Mouse (Mus musculus): ENCODE data around the gene Smagp. TPM values are rescaled to one million over a fixed set of nuclear protein-coding genes. Genes with fewer than 3 reads are reported as not detected.

Smagp gene
- polyA plus RNA-seq, 1 experiment from 2014 or later: 94.8 TPM

DNA sequence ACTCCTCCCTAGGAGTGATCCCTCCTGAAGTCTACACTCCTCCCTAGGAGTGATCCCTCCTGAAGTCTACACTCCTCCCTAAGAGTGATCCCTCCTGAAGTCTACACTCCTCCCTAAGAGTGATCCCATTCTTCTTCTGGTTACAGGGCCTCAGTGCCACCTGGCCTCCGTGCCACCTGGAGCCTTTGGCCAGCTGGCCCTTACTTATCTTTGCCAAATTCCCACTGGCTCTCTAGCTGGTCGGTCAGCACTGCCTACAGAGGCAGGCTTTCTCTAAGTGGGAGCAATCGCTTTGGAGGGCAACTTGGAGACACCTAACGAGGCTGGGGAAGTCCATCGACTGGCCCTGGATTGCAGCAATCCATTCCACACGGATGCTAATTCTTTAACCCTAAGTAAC lies 9.4 kb upstream of the Smagp start:
- ATAC-seq (ENCODE audit: low FRiP score, low TSS enrichment) (no peak), DNase-seq (ENCODE audit: low spot score) (no peak)
- Histone ChIP-seq H3K27me3 (ENCODE audit: control insufficient read depth, insufficient read depth, low read length) (no peaks in the 10 kb centered on the region), H3K36me3 (ENCODE audit: control insufficient read depth, insufficient read depth, low read length) (no peaks in the 10 kb centered on the region), H3K4me1 (replicated peaks; ENCODE audit: control insufficient read depth, insufficient read depth) (no peaks in the 10 kb centered on the region), H3K9ac (ENCODE audit: low read length) (no peak overlapping the region), H3K9me3 (ENCODE audit: control insufficient read depth, low read length) (no peaks in the 10 kb centered on the region), H3K4me2 (replicated peaks; ENCODE audit: low read depth) (no peak overlapping the region), H3K4me3 (ENCODE audit: low read depth, low read length) (no peak overlapping the region), H3K27ac (replicated peaks) (no peak overlapping the region)
- 71% methylated on average over 6 of the region's 6 CpGs for WGBS
- TF ChIP-seq EP300 (optimal IDR thresholded peaks at IDR 0.05) (no peak), CTCF (IDR thresholded peaks at IDR 0.05; ENCODE audit: low read depth) (no peak)

DNA sequence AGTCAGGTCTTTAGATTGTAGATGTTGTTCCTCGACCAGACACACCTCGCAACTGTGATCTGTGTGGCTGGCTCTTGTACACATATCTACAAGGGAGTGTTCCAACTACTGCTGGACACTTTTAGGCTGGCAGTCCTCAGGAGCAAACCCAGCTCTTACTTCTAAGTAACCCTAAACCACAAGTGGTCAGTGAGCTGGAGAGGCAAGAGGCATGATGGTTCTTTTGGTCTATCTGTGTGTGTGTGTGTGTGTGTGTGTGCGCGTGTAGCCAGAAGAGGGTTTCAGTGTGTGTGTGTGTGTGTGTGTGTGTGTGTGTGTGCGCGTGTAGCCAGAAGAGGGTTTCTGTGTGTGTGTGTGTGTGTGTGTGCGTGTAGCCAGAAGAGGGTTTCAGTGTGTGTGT lies 5.7 kb upstream of the Smagp start:
- Histone ChIP-seq H3K9ac (ENCODE audit: low read length) (no peak overlapping the region), H3K27ac (replicated peaks) (no peak overlapping the region), H3K36me3 (ENCODE audit: control insufficient read depth, insufficient read depth, low read length) (no peaks in the 10 kb centered on the region), H3K4me3 (ENCODE audit: low read depth, low read length) (no peak overlapping the region), H3K4me1 (replicated peaks; ENCODE audit: control insufficient read depth, insufficient read depth) (no peaks in the 10 kb centered on the region), H3K27me3 (ENCODE audit: control insufficient read depth, insufficient read depth, low read length) (no peaks in the 10 kb centered on the region), H3K9me3 (ENCODE audit: control insufficient read depth, low read length) (no peaks in the 10 kb centered on the region), H3K4me2 (replicated peaks; ENCODE audit: low read depth) (no peak overlapping the region)
- ATAC-seq (ENCODE audit: low FRiP score, low TSS enrichment) (no peak), DNase-seq (ENCODE audit: low spot score) (no peak)
- WGBS: 84% methylated on average over 7 of the region's 7 CpGs
- no peak for TF ChIP-seq CTCF (IDR thresholded peaks at IDR 0.05; ENCODE audit: low read depth)
- no peak for TF ChIP-seq EP300 (optimal IDR thresholded peaks at IDR 0.05)

GRCm38 (mm10) chr15:100641226-100641810 lies 4.6 kb upstream of the Smagp start:
- no peak for ATAC-seq (ENCODE audit: low FRiP score, low TSS enrichment)
- no peaks in the 10 kb centered on the region for H3K27me3 ChIP-seq (ENCODE audit: control insufficient read depth, insufficient read depth, low read length)
- no peak overlapping the region for H3K9ac ChIP-seq (ENCODE audit: low read length)
- H3K4me2 ChIP-seq (replicated peaks; ENCODE audit: low read depth): no peak overlapping the region
- WGBS: 43% methylated on average over 15 of the region's 16 CpGs
- no peaks in the 10 kb centered on the region for H3K36me3 ChIP-seq (ENCODE audit: control insufficient read depth, insufficient read depth, low read length)
- DNase-seq (ENCODE audit: low spot score): no peak
- no peaks in the 10 kb centered on the region for H3K4me1 ChIP-seq (replicated peaks; ENCODE audit: control insufficient read depth, insufficient read depth)
- no peak for TF ChIP-seq CTCF (IDR thresholded peaks at IDR 0.05; ENCODE audit: low read depth)
- TF ChIP-seq EP300 (optimal IDR thresholded peaks at IDR 0.05): no peak
- H3K27ac ChIP-seq (replicated peaks): peak overlapping the region; percentile 45; the same call in 1 of the 2 replicates
- no peaks in the 10 kb centered on the region for H3K9me3 ChIP-seq (ENCODE audit: control insufficient read depth, low read length)
- no peak overlapping the region for H3K4me3 ChIP-seq (ENCODE audit: low read depth, low read length)

DNA sequence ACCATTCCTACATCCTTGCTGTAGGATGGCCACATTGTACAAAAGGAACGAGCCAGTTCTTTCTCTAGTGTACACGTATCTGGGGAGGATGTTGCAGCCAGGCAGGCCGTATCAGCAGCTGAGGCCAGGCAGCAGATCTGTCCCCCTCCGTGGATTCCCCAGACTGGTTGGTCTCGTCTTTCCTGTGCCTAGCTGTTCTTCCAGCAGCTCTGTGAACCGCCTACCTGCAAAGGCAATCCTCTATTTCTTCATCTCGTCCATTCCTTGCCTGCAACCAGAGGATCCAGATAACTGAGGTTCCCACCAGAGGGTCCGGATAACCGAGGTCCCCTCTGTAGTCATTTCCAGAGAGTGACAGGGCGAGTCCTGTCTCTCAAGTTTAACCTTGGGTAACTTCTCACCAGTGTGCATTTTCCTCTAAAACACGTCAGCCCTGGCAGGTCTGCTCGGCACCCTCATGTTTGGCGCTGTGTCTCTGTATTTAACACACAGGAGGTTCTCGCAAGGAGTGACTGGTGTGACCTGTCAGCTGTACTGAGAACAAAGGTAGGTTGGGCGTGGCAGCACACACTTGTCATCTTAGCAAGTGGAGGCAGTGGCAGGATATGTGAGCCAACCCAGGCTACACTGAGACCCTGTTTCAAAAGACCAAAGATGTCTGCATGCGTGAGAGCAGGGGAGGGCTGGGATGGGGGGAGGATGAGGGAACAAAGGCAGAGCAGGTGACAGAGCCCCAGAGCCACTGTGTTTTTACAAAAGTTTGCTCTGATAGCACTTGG lies 3.4 kb upstream of the Smagp start:
- H3K4me1 ChIP-seq (replicated peaks; ENCODE audit: control insufficient read depth, insufficient read depth): no peaks in the 10 kb centered on the region
- no peaks in the 10 kb centered on the region for H3K36me3 ChIP-seq (ENCODE audit: control insufficient read depth, insufficient read depth, low read length)
- no peak overlapping the region for H3K4me3 ChIP-seq (ENCODE audit: low read depth, low read length)
- H3K9ac ChIP-seq (ENCODE audit: low read length): no peak overlapping the region; the same call in 1 of the 2 replicates
- H3K27ac ChIP-seq (replicated peaks): peak overlapping the region; percentile 45
- no peaks in the 10 kb centered on the region for H3K9me3 ChIP-seq (ENCODE audit: control insufficient read depth, low read length)
- 52% methylated on average over 16 of the region's 16 CpGs for WGBS
- H3K27me3 ChIP-seq (ENCODE audit: control insufficient read depth, insufficient read depth, low read length): no peaks in the 10 kb centered on the region
- H3K4me2 ChIP-seq (replicated peaks; ENCODE audit: low read depth): no peak overlapping the region
- DNase-seq (ENCODE audit: low spot score) (no peak), ATAC-seq (ENCODE audit: low FRiP score, low TSS enrichment) (no peak)
- TF ChIP-seq EP300 (optimal IDR thresholded peaks at IDR 0.05) (no peak), CTCF (IDR thresholded peaks at IDR 0.05; ENCODE audit: low read depth) (no peak)

- Histone ChIP-seq H3K9me3 (ENCODE audit: control insufficient read depth, low read length) (no peaks in the 10 kb centered on the region), H3K4me3 (ENCODE audit: low read depth, low read length) (peak overlapping the region; percentile 63; the same call in 1 of the 2 replicates), H3K4me1 (replicated peaks; ENCODE audit: control insufficient read depth, insufficient read depth) (peaks cover 3% of the 10 kb centered on the region), H3K4me2 (replicated peaks; ENCODE audit: low read depth) (peak overlapping the region; percentile 86; the same call in 1 of the 2 replicates), H3K27me3 (ENCODE audit: control insufficient read depth, insufficient read depth, low read length) (no peaks in the 10 kb centered on the region), H3K9ac (ENCODE audit: low read length) (no peak overlapping the region), H3K36me3 (ENCODE audit: control insufficient read depth, insufficient read depth, low read length) (no peaks in the 10 kb centered on the region), H3K27ac (replicated peaks) (peak overlapping the region; percentile 96; the same call in 1 of the 2 replicates)
- TF ChIP-seq CTCF (IDR thresholded peaks at IDR 0.05; ENCODE audit: low read depth): peak; percentile 64
- TF ChIP-seq EP300 (optimal IDR thresholded peaks at IDR 0.05): no peak
- DNase-seq (ENCODE audit: low spot score) (peak; percentile 61), ATAC-seq (ENCODE audit: low FRiP score, low TSS enrichment) (no peak)
- 13% methylated on average over 6 of the region's 6 CpGs for WGBS
Measured at GRCm38 (mm10) chr15:100637661-100638060, 921 bp upstream of the Smagp start.

Measured in stomach, postnatal 0 days (tissue).